Mouse (Mus musculus) neutrophil, adult 65 days (primary cell): Measurements from ENCODE around the gene Prrc2a. TPM values are rescaled to one million over a fixed set of nuclear protein-coding genes. Genes with fewer than 3 reads are reported as not detected.

Source experiments
- total RNA-seq: library from RNA; stranded (reverse); gene quantifications from 2 replicates; pipeline ENCODE4 v1.2.4, GENCODE M21; 2023

The Prrc2a gene
- total RNA-seq, 1 experiment from 2014 or later, result 191 TPM

Other genes starting within 250 kb of the Prrc2a start
- 87.8 and 101 TPM in 2 replicates for gene Neu1, start 233.6 kb downstream of the Prrc2a start, total RNA-seq
- gene Hspa1b, start 205.7 kb downstream of the Prrc2a start, total RNA-seq, result 25.6 and 50.7 TPM in 2 replicates
- not detected in 2 replicates for gene Gm20481, start 195.0 kb downstream of the Prrc2a start, total RNA-seq
- gene Hspa1a, start 192.7 kb downstream of the Prrc2a start, total RNA-seq, result 36.0 and 76.5 TPM in 2 replicates
- 0.16 TPM in 1 of 2 replicates, not detected in the other for gene Hspa1l, start 192.2 kb downstream of the Prrc2a start, total RNA-seq
- 15.3 and 22.7 TPM in 2 replicates for gene Lsm2, start 183.0 kb downstream of the Prrc2a start, total RNA-seq
- 51.6 and 57.8 TPM in 2 replicates for gene Vars, start 163.9 kb downstream of the Prrc2a start, total RNA-seq
- 0.09 TPM in 1 of 2 replicates, not detected in the other for gene Vwa7, start 148.3 kb downstream of the Prrc2a start, total RNA-seq
- gene Sapcd1, start 136.9 kb downstream of the Prrc2a start, total RNA-seq, result 0.86 and 1.9 TPM in 2 replicates
- 3.5 and 11.1 TPM in 2 replicates for gene Msh5, start 118.2 kb downstream of the Prrc2a start, total RNA-seq
- gene Clic1, start 114.9 kb downstream of the Prrc2a start, total RNA-seq, result 248 and 288 TPM in 2 replicates
- gene Ddah2, start 105.9 kb downstream of the Prrc2a start, total RNA-seq, result 1.4 and 2.6 TPM in 2 replicates
- not detected in 2 replicates for gene Ly6g6c, start 99.5 kb downstream of the Prrc2a start, total RNA-seq
- 0.47 TPM in 1 of 2 replicates, not detected in the other for gene Mpig6b, start 98.7 kb downstream of the Prrc2a start, total RNA-seq
- gene Ly6g6e, start 88.0 kb downstream of the Prrc2a start, total RNA-seq, result not detected in 2 replicates
- gene Ly6g6d, start 86.8 kb downstream of the Prrc2a start, total RNA-seq, result not detected in 2 replicates
- gene Ly6g6f, start 79.3 kb downstream of the Prrc2a start, total RNA-seq, result 1.1 TPM in 1 of 2 replicates, not detected in the other
- 44.4 and 57.6 TPM in 2 replicates for gene Abhd16a, start 75.6 kb downstream of the Prrc2a start, total RNA-seq
- not detected in 2 replicates for gene Ly6g5c, start 56.6 kb downstream of the Prrc2a start, total RNA-seq
- gene Ly6g5b, start 49.5 kb downstream of the Prrc2a start, total RNA-seq, result 13.3 and 14.5 TPM in 2 replicates
- gene Gpank1, start 43.4 kb downstream of the Prrc2a start, total RNA-seq, result 36.0 and 50.1 TPM in 2 replicates
- gene Csnk2b, start 42.8 kb downstream of the Prrc2a start, total RNA-seq, result 135 and 169 TPM in 2 replicates
- 21.0 and 24.5 TPM in 2 replicates for gene D17H6S53E, start 38.5 kb downstream of the Prrc2a start, total RNA-seq
- not detected in 2 replicates for gene Apom, start 32.8 kb downstream of the Prrc2a start, total RNA-seq
- gene Bag6, start 29.7 kb downstream of the Prrc2a start, total RNA-seq, result 295 and 362 TPM in 2 replicates
- gene Aif1, start 11.2 kb upstream of the Prrc2a start, total RNA-seq, result 10.8 and 14.1 TPM in 2 replicates
- 410 and 626 TPM in 2 replicates for gene Lst1, start 23.5 kb upstream of the Prrc2a start, total RNA-seq
- 118 TPM in 2 replicates for gene Ltb, start 29.5 kb upstream of the Prrc2a start, total RNA-seq
- 115 TPM in 2 replicates for gene Tnf, start 37.1 kb upstream of the Prrc2a start, total RNA-seq
- gene Lta, start 40.5 kb upstream of the Prrc2a start, total RNA-seq, result not detected in 2 replicates
- gene Gm16181, start 55.9 kb upstream of the Prrc2a start, total RNA-seq, result 0.79 TPM in 1 of 2 replicates, not detected in the other
- gene Atp6v1g2, start 68.8 kb upstream of the Prrc2a start, total RNA-seq, result 1.8 and 3.2 TPM in 2 replicates
- 18.5 and 19.9 TPM in 2 replicates for gene Nfkbil1, start 70.9 kb upstream of the Prrc2a start, total RNA-seq
- gene Ddx39b, start 76.8 kb upstream of the Prrc2a start, total RNA-seq, result 185 and 239 TPM in 2 replicates
- gene H2-D1, start 97.8 kb upstream of the Prrc2a start, total RNA-seq, result 1,574 and 1,649 TPM in 2 replicates
- 5.9 and 6.8 TPM in 2 replicates for gene H2-Q1, start 155.5 kb upstream of the Prrc2a start, total RNA-seq
- gene H2-Q2, start 177.3 kb upstream of the Prrc2a start, total RNA-seq, result 7.6 and 11.1 TPM in 2 replicates
- gene H2-Q4, start 214.7 kb upstream of the Prrc2a start, total RNA-seq, result 116 and 118 TPM in 2 replicates